Mouse (Mus musculus) megakaryocyte, embryonic 14.5 days (primary cell): ENCODE measurements around the gene Faap100.

Experiments used
- FLI1 ChIP-seq: IDR thresholded peaks from 2 replicates; pipeline ENCODE4 v1.6.1; 2012; ENCODE audit warnings: low read length, inconsistent platforms, mixed read lengths
- GATA1 ChIP-seq: IDR thresholded peaks from 3 replicates; pipeline ENCODE4 v1.6.1; 2012; ENCODE audit warnings: mixed read lengths, low read length, inconsistent platforms, borderline replicate concordance

- TF ChIP-seq GATA1 (no peak), FLI1 (no peak)
These were observed 43.0 kb downstream of the Faap100 start for GRCm38 (mm10) chr11:120335431-120336021.
